Mouse (Mus musculus) liver, postnatal 0 days (tissue): ENCODE measurements around the gene Il1r1. TPM values are rescaled to one million over a fixed set of nuclear protein-coding genes. Genes with fewer than 3 reads are reported as not detected.
"Not testable (repeated sequence)": the region's sequence is repeated elsewhere in the genome, so short reads cannot be mapped to it uniquely, and the experiment has no call there.

Experiments
- ATAC-seq: fragments of 200-750 bp; cut with Nextera tagmentation; 2 replicates; pipeline ENCODE4 v1.8.0; 2017; ENCODE audit warnings: mild to moderate bottlenecking, moderate library complexity
- DNase-seq: peaks from one replicate; pipeline ENCODE4 v3.0.0-alpha.2; 2016
- H3K27ac ChIP-seq: fragments of 300-500 bp; sonication (generic); 2 replicates; pipeline ENCODE4 v1.5.1; 2014; ENCODE audit warnings: antibody characterized with exemption, moderate library complexity, mild to moderate bottlenecking, low read depth
- H3K27me3 ChIP-seq: fragments of 300-500 bp; sonication (generic); 2 replicates; pipeline ENCODE4 v1.6.1; 2014; ENCODE audit warnings: low read length, control low read depth, mixed read lengths; ENCODE audit not compliant: insufficient read depth
- H3K36me3 ChIP-seq: fragments of 300-500 bp; sonication (generic); replicated peaks from 2 replicates; pipeline ENCODE4 v1.6.1; 2014; ENCODE audit warnings: mild to moderate bottlenecking, control low read depth, low read length, moderate library complexity, mixed read lengths; ENCODE audit not compliant: insufficient read depth
- H3K4me1 ChIP-seq: fragments of 300-500 bp; sonication (generic); 2 replicates; pipeline ENCODE4 v1.6.1; 2014; ENCODE audit warnings: antibody characterized with exemption, mild to moderate bottlenecking, control low read depth; ENCODE audit not compliant: insufficient read depth
- H3K4me2 ChIP-seq: fragments of 300-500 bp; sonication (generic); 2 replicates; pipeline ENCODE4 v1.6.1; 2014; ENCODE audit warnings: low read depth, mild to moderate bottlenecking, low read length, moderate library complexity, mixed read lengths
- H3K4me3 ChIP-seq: fragments of 300-500 bp; sonication (generic); 2 replicates; pipeline ENCODE4 v1.5.1; 2014; ENCODE audit warnings: low read depth, low read length
- H3K9ac ChIP-seq: fragments of 300-500 bp; sonication (generic); replicated peaks from 2 replicates; pipeline ENCODE4 v1.6.1; 2014; ENCODE audit warnings: mild to moderate bottlenecking, moderate library complexity
- H3K9me3 ChIP-seq: fragments of 300-500 bp; sonication (generic); 2 replicates; pipeline ENCODE4 v1.6.1; 2016; ENCODE audit warnings: mild to moderate bottlenecking, control low read depth, low read length, mixed read lengths
- CTCF ChIP-seq: sonication (generic); IDR thresholded peaks from 2 replicates; pipeline ENCODE4 v1.5.1; 2016; ENCODE audit warnings: antibody characterized with exemption, low read depth
- EP300 ChIP-seq: IDR thresholded peaks from 2 replicates; pipeline ENCODE4 v1.6.1; 2016; ENCODE audit warnings: antibody characterized with exemption, low read depth, mild to moderate bottlenecking
- WGBS: fragments of 180-500 bp; shearing (Covaris S2); extraction: QIAGEN DNeasy Blood & Tissue Kit; methylation state at CpG from one replicate; pipeline ENCODE4 v1.1.7; 2014; ENCODE audit not compliant: insufficient replicate concordance; 5-methylcytosine and 5-hydroxymethylcytosine counted together
- polyA plus RNA-seq: library from polyadenylated mRNA; unstranded; fragments of >200 nt; fragmentation: Nextera tagmentation; extraction: Ambion mirVana; gene quantifications from 2 replicates; pipeline ENCODE4 v1.2.1, GENCODE M21; 2015

Il1r1 gene
- polyA plus RNA-seq, 1 experiment from 2014 or later, result 15.1 TPM

- Histone ChIP-seq H3K36me3 (peaks cover 5% of the 10 kb centered on the region; the same call in 1 of the 2 replicates), H3K4me1 (no peaks in the 10 kb centered on the region; the same call in 1 of the 2 replicates), H3K27me3 (no peaks in the 10 kb centered on the region), H3K4me2 (no peak overlapping the region), H3K9ac (no peak overlapping the region), H3K4me3 (no peak overlapping the region), H3K27ac (no peak overlapping the region), H3K9me3 (no peaks in the 10 kb centered on the region)
- ATAC-seq (peak; percentile 90), DNase-seq (no peak)
- WGBS, result 47% methylated on average over 7 of the region's 7 CpGs
- TF ChIP-seq EP300, result peak; percentile 93
- no peak for TF ChIP-seq CTCF
Measured at GRCm38 (mm10) chr1:40303179-40303866, 78.4 kb downstream of the Il1r1 start.

- WGBS, result 72% methylated on average over 4 of the region's 4 CpGs
- H3K27me3 ChIP-seq, H3K36me3 ChIP-seq, H3K4me1 ChIP-seq, H3K4me2 ChIP-seq, H3K9me3 ChIP-seq, H3K9ac ChIP-seq, ATAC-seq, H3K4me3 ChIP-seq, H3K27ac ChIP-seq, DNase-seq: not testable (repeated sequence)
Measured at GRCm38 (mm10) chr1:40304321-40304720, 79.4 kb downstream of the Il1r1 start.

- no peak overlapping the region for H3K9ac ChIP-seq
- ATAC-seq (no peak), DNase-seq (no peak)
- H3K9me3 ChIP-seq, result no peaks in the 10 kb centered on the region
- H3K27me3 ChIP-seq, result no peaks in the 10 kb centered on the region
- H3K4me1 ChIP-seq, result no peaks in the 10 kb centered on the region; the same call in 1 of the 2 replicates
- no peak overlapping the region for H3K4me3 ChIP-seq
- peaks cover 5% of the 10 kb centered on the region; the same call in 1 of the 2 replicates for H3K36me3 ChIP-seq
- H3K27ac ChIP-seq, result no peak overlapping the region
- no peak overlapping the region for H3K4me2 ChIP-seq
- WGBS, result 83% methylated on average over 2 of the region's 2 CpGs
- TF ChIP-seq CTCF (no peak), EP300 (no peak)
Measured at GRCm38 (mm10) chr1:40306111-40306510, 81.2 kb downstream of the Il1r1 start.

- Histone ChIP-seq H3K4me3 (no peak overlapping the region), H3K9ac (no peak overlapping the region), H3K4me2 (no peak overlapping the region), H3K36me3 (peaks cover 12% of the 10 kb centered on the region), H3K27ac (no peak overlapping the region), H3K9me3 (no peaks in the 10 kb centered on the region), H3K27me3 (no peaks in the 10 kb centered on the region), H3K4me1 (no peaks in the 10 kb centered on the region)
- ATAC-seq (peak; percentile 81), DNase-seq (peak; percentile 55)
- TF ChIP-seq CTCF (no peak), EP300 (no peak)
- WGBS, result 63% methylated on average over 3 of the region's 3 CpGs
Measured at GRCm38 (mm10) chr1:40311123-40311522, 86.2 kb downstream of the Il1r1 start.

- Histone ChIP-seq H3K4me1 (no peaks in the 10 kb centered on the region), H3K9ac (no peak overlapping the region), H3K27me3 (no peaks in the 10 kb centered on the region), H3K9me3 (no peaks in the 10 kb centered on the region), H3K27ac (no peak overlapping the region), H3K4me3 (no peak overlapping the region), H3K36me3 (peaks cover 12% of the 10 kb centered on the region), H3K4me2 (no peak overlapping the region)
- peak; percentile 15 for DNase-seq
- 73% methylated on average over 2 of the region's 2 CpGs for WGBS
- peak; percentile 89 for ATAC-seq
- no peak for TF ChIP-seq EP300
Measured at GRCm38 (mm10) chr1:40311625-40312024, 86.7 kb downstream of the Il1r1 start.

- Histone ChIP-seq H3K27me3 (no peaks in the 10 kb centered on the region), H3K4me1 (no peaks in the 10 kb centered on the region), H3K27ac (no peak overlapping the region), H3K9ac (no peak overlapping the region), H3K4me2 (no peak overlapping the region), H3K4me3 (no peak overlapping the region), H3K36me3 (peaks cover 12% of the 10 kb centered on the region), H3K9me3 (no peaks in the 10 kb centered on the region)
- TF ChIP-seq EP300, result no peak
- no peak for TF ChIP-seq CTCF
- DNase-seq (peak; percentile 9), ATAC-seq (no peak)
- 81% methylated on average over 12 of the region's 12 CpGs for WGBS
Measured at GRCm38 (mm10) chr1:40314016-40314415, 89.1 kb downstream of the Il1r1 start.
